Mouse (Mus musculus) CH12.LX (cell line): ENCODE data around the gene Fars2. TPM values are rescaled to one million over a fixed set of nuclear protein-coding genes. Genes with fewer than 3 reads are reported as not detected.

ENCODE experiments used
- DNase-seq: peaks from one replicate; pipeline ENCODE4 v3.0.0-alpha.2; 2013; ENCODE audit errors: extremely low read depth
- H3K27ac ChIP-seq: 2 replicates; pipeline ENCODE4 v1.5.1; 2012; ENCODE audit warnings: low read depth, mild to moderate bottlenecking, control low read depth, moderate library complexity; ENCODE audit not compliant: insufficient read depth
- H3K27me3 ChIP-seq: replicated peaks from 2 replicates; pipeline ENCODE3; 2012; ENCODE audit warnings: inconsistent platforms
- H3K36me3 ChIP-seq, 2 experiments: replicated peaks in 1 of 2; 2 replicates each; pipeline versions ENCODE3 to v1.6.1; 2012; ENCODE audit warnings: inconsistent platforms in 1 of 2, low read length in 1 of 2, mild to moderate bottlenecking in 1 of 2, mixed read lengths in 1 of 2, moderate library complexity in 1 of 2; ENCODE audit not compliant: control insufficient read depth in 1 of 2, insufficient read depth in 1 of 2
- H3K4me1 ChIP-seq, 2 experiments: 2 replicates each; pipeline ENCODE4 v1.6.1; 2012; ENCODE audit warnings: inconsistent platforms in 1 of 2, moderate library complexity in 1 of 2; ENCODE audit not compliant: insufficient read depth in 2 of 2, control insufficient read depth in 1 of 2
- H3K4me2 ChIP-seq: 2 replicates; pipeline ENCODE4 v1.6.1; 2012; ENCODE audit warnings: low read depth, mild to moderate bottlenecking, control low read depth; ENCODE audit not compliant: poor library complexity, insufficient read depth, severe bottlenecking
- H3K4me3 ChIP-seq, 3 experiments: fragments of 150-350 bp in 1 of 3; sonication (generic) in 1 of 3; replicated peaks in 1 of 3; 2 replicates each; pipeline versions ENCODE3 to v1.5.1; 2011 to 2012; ENCODE audit warnings: low read depth in 2 of 3, low read length in 2 of 3, mild to moderate bottlenecking in 2 of 3, moderate library complexity in 2 of 3, control low read depth in 1 of 3, improper control_type of control experiment in 1 of 3, inconsistent platforms in 1 of 3, mixed read lengths in 1 of 3; ENCODE audit not compliant: poor library complexity in 1 of 3
- H3K79me2 ChIP-seq: replicated peaks from 2 replicates; pipeline ENCODE4 v1.6.1; 2012; ENCODE audit warnings: mild to moderate bottlenecking, moderate library complexity; ENCODE audit not compliant: control insufficient read depth, poor library complexity, insufficient read depth, severe bottlenecking; ENCODE audit errors: extremely low read depth
- H3K9ac ChIP-seq: 2 replicates; pipeline ENCODE4 v1.6.1; 2012; ENCODE audit warnings: low read depth, mild to moderate bottlenecking, control low read depth, moderate library complexity; ENCODE audit not compliant: insufficient read depth
- H3K9me3 ChIP-seq: replicated peaks from 2 replicates; pipeline ENCODE3; 2012; ENCODE audit warnings: low read length, inconsistent platforms, mixed read lengths
- E2F4 ChIP-seq: IDR thresholded peaks from 2 replicates; pipeline ENCODE4 v1.6.1; 2011; ENCODE audit warnings: low read depth, low read length, improper control_type of control experiment; ENCODE audit not compliant: insufficient replicate concordance
- EP300 ChIP-seq: IDR thresholded peaks from 2 replicates; pipeline ENCODE4 v1.6.1; 2011; ENCODE audit warnings: low read length, improper control_type of control experiment
- HCFC1 ChIP-seq: IDR thresholded peaks from 2 replicates; pipeline ENCODE4 v1.6.1; 2012; ENCODE audit warnings: low read depth, mild to moderate bottlenecking, inconsistent platforms, low read length, improper control_type of control experiment
- MAX ChIP-seq: IDR thresholded peaks from 2 replicates; pipeline ENCODE4 v1.6.1; 2011; ENCODE audit warnings: low read length, improper control_type of control experiment
- MAZ ChIP-seq: IDR thresholded peaks from 2 replicates; pipeline ENCODE4 v1.6.1; 2012; ENCODE audit warnings: low read depth, mild to moderate bottlenecking, inconsistent platforms, low read length, improper control_type of control experiment, moderate library complexity
- MXI1 ChIP-seq: IDR thresholded peaks from 2 replicates; pipeline ENCODE4 v1.6.1; 2011; ENCODE audit warnings: mild to moderate bottlenecking, low read depth, low read length, improper control_type of control experiment
- MYC ChIP-seq: IDR thresholded peaks from 2 replicates; pipeline ENCODE4 v1.6.1; 2011; ENCODE audit warnings: low read depth, mild to moderate bottlenecking, improper control_type of control experiment, low read length
- POLR2AphosphoS2 ChIP-seq: IDR thresholded peaks from 2 replicates; pipeline ENCODE4 v1.6.1; 2011; ENCODE audit warnings: low read depth, low read length, improper control_type of control experiment
- RAD21 ChIP-seq: IDR thresholded peaks from 2 replicates; pipeline ENCODE4 v1.6.1; 2011; ENCODE audit warnings: low read depth, mild to moderate bottlenecking, low read length, improper control_type of control experiment, moderate library complexity
- SIN3A ChIP-seq: IDR thresholded peaks from 2 replicates; pipeline ENCODE4 v1.6.1; 2012; ENCODE audit warnings: low read length, improper control_type of control experiment, inconsistent platforms
- USF2 ChIP-seq: conservative IDR thresholded peaks from 2 replicates; pipeline ENCODE4 v1.6.1; 2011; ENCODE audit warnings: low read depth, low read length, improper control_type of control experiment
- ZKSCAN1 ChIP-seq: IDR thresholded peaks from 2 replicates; pipeline ENCODE4 v1.6.1; 2012; ENCODE audit warnings: low read depth, inconsistent platforms, low read length, improper control_type of control experiment, borderline replicate concordance
- ZMIZ1 ChIP-seq: IDR thresholded peaks from 2 replicates; pipeline ENCODE4 v1.6.1; 2012; ENCODE audit warnings: low read depth, mild to moderate bottlenecking, inconsistent platforms, low read length, improper control_type of control experiment
- ZNF384 ChIP-seq: IDR thresholded peaks from 2 replicates; pipeline ENCODE4 v1.6.1; 2012; ENCODE audit warnings: low read depth, low read length, improper control_type of control experiment, inconsistent platforms
- dilution Hi-C: fragments of 300-500 bp; cut with MboI; formaldehyde crosslinking; loops from 2 replicates; pipeline ENCODE4 v1.14.3; 2020; ENCODE audit warnings: low sequenced_read_pairs; ENCODE audit not compliant: extremely low pct_unique_long_range_greater_than_20kb, extremely low pct_ligation_motif_present
- in situ Hi-C: fragments of 300-500 bp; cut with MboI; formaldehyde crosslinking; loops from 3 replicates; pipeline ENCODE4 v1.14.3; 2019; ENCODE audit warnings: low sequenced_read_pairs, low pct_ligation_motif_present, low pct_unique_long_range_greater_than_20kb, mixed read lengths
- polyA plus RNA-seq: library from polyadenylated mRNA; unstranded; fragments of >175 nt; gene quantifications from 2 replicates; pipeline ENCODE4 v1.2.1, GENCODE M21; 2012; ENCODE audit warnings: low read depth; ENCODE audit not compliant: insufficient read length
- total RNA-seq, 2 experiments: library from RNA; depleted of rRNA; stranded (reverse); fragments of 300-350 nt in 1 of 2; fragments of >200 nt in 1 of 2; gene quantifications; 2 replicates each; pipeline ENCODE4 v1.2.3; 2012 to 2014

Gene Fars2
- total and polyA plus RNA-seq, 3 experiments = 30.2 to 47.7 (median 46.4) TPM

DNA sequence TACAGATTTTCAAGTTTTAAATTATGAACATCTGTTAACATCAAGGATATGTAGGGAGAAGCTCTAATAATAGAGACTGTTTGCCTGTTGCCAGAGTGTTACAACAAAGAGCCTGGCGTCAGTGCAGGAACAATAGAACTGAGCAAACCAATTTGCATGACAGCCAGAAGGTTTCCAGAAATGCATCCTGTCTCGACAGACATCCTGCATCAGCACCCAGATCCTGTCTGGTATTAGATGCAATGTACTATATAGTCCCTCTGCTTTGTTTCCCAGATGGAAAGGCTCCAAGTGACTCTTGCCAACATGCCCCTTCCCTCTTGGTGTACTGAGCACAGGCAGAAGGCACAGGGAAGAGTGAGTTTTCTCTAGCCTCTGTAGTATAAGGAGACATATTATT lies 649.6 kb downstream of the Fars2 start:
- H3K79me2 ChIP-seq = no peaks in the 10 kb centered on the region
- dilution Hi-C loops = no loop called here
- in situ Hi-C loops = no loop called here
- no peak overlapping the region for H3K4me2 ChIP-seq
- H3K36me3 ChIP-seq = no peaks in the 10 kb centered on the region
- DNase-seq = no peak
- no peak overlapping the region for H3K27ac ChIP-seq
- H3K9ac ChIP-seq = no peak overlapping the region
- no peak for TF ChIP-seq RAD21
- no peak for TF ChIP-seq ZKSCAN1
- TF ChIP-seq ZNF384 = no peak
- TF ChIP-seq ZMIZ1 = no peak
- TF ChIP-seq E2F4 = no peak
- TF ChIP-seq USF2 = no peak
- no peak for TF ChIP-seq MAZ
- TF ChIP-seq EP300 = no peak
- TF ChIP-seq MYC = no peak
- TF ChIP-seq MXI1 = no peak
- TF ChIP-seq HCFC1 = no peak
- no peak for TF ChIP-seq SIN3A
- no peak for TF ChIP-seq POLR2AphosphoS2
- TF ChIP-seq MAX = no peak
- H3K4me1 ChIP-seq = no peaks in the 10 kb centered on the region
- H3K9me3 ChIP-seq = peaks cover 2% of the 10 kb centered on the region
- no peak overlapping the region for H3K4me3 ChIP-seq
- H3K27me3 ChIP-seq = no peaks in the 10 kb centered on the region

Other genes starting within 250 kb of the Fars2 start
- 44.6 and 56.0 TPM in 2 replicates for gene Rpp40, start 211.1 kb upstream of the Fars2 start, total RNA-seq (2012; rRNA removed)
- 77.4 and 95.6 TPM in 2 replicates for gene Rpp40, start 211.1 kb upstream of the Fars2 start, total RNA-seq (2014; rRNA removed)
- 63.5 and 67.2 TPM in 2 replicates for gene Rpp40, start 211.1 kb upstream of the Fars2 start, polyA plus RNA-seq
- 0.38 TPM in 1 of 2 replicates, not detected in the other for gene Ppp1r3g, start 158.6 kb upstream of the Fars2 start, total RNA-seq (2012; rRNA removed)
- gene Ppp1r3g, start 158.6 kb upstream of the Fars2 start, total RNA-seq (2014; rRNA removed) = 0.09 TPM in 1 of 2 replicates, not detected in the other
- 0.13 and 0.16 TPM in 2 replicates for gene Ppp1r3g, start 158.6 kb upstream of the Fars2 start, polyA plus RNA-seq
- gene Lyrm4, start 114 bp downstream of the Fars2 start, total RNA-seq (2012; rRNA removed) = 10.9 and 12.2 TPM in 2 replicates
- gene Lyrm4, start 114 bp downstream of the Fars2 start, total RNA-seq (2014; rRNA removed) = 27.0 and 28.8 TPM in 2 replicates
- 24.1 and 26.3 TPM in 2 replicates for gene Lyrm4, start 114 bp downstream of the Fars2 start, polyA plus RNA-seq